Mouse (Mus musculus): ENCODE measurements around the gene Slc35e3. TPM values are rescaled to one million over a fixed set of nuclear protein-coding genes. Genes with fewer than 3 reads are reported as not detected.

Slc35e3 gene
- polyA plus RNA-seq, 1 experiment from 2014 or later, result 7.1 TPM

DNA sequence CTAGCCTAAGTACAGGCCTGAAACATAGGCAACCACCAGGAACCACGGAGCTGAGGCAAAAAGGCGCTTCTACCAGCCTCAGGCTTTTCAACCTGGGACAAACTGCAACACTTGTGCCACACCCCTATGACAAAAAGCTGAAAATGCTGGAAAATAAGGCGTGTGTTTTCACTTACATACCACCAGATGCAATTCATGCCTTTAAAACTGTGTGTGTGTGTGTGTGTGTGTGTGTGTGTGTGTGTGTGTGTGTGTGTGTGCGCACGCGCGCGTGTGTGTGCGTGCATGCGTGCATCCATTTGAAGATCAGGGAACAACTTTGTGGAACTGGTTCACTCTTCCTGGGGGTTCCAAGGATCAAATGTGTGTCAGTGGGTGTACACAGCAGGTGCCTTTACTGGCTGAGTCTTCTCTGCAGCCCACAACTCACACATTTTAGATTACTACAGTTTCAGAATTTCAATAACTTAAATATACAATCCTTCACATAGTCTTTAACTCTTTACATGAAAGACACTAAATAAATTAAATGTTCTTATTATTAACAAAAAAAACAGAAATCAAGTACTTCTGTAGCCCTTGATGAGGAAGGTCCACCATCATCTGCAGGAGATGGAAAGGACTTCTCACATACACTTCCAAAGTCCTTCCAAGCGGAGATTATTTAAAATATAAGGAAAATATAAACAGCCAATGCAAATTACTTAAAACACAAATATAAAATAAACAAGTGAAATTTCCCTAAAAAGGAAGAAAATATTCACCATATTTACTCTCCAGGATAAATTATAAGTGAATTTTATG is 56.7 kb downstream of the Slc35e3 start:
- 96% methylated on average over 11 of the region's 11 CpGs for WGBS
- Histone ChIP-seq H3K9ac (no peak overlapping the region), H3K9me3 (replicated peaks) (no peaks in the 10 kb centered on the region), H3K27me3 (no peaks in the 10 kb centered on the region), H3K4me2 (no peak overlapping the region), H3K4me1 (replicated peaks) (no peaks in the 10 kb centered on the region), H3K36me3 (peaks cover 52% of the 10 kb centered on the region), H3K4me3 (no peak overlapping the region), H3K27ac (no peak overlapping the region)
- no peak for ATAC-seq (replicated peaks; ENCODE audit: insufficient number of reproducible peaks, insufficient read depth, low FRiP score, low read depth)

GRCm38 (mm10) chr10:117688204-117689151 is 57.7 kb downstream of the Slc35e3 start:
- ATAC-seq (replicated peaks; ENCODE audit: insufficient number of reproducible peaks, insufficient read depth, low FRiP score, low read depth), result no peak
- Histone ChIP-seq H3K9me3 (replicated peaks) (no peaks in the 10 kb centered on the region), H3K4me1 (replicated peaks) (no peaks in the 10 kb centered on the region), H3K27ac (no peak overlapping the region), H3K4me3 (no peak overlapping the region), H3K4me2 (no peak overlapping the region), H3K36me3 (peaks cover 44% of the 10 kb centered on the region), H3K27me3 (no peaks in the 10 kb centered on the region), H3K9ac (no peak overlapping the region)
- WGBS, result 86% methylated on average over 13 of the region's 13 CpGs

GRCm38 (mm10) chr10:117687577-117687976 is 58.6 kb downstream of the Slc35e3 start:
- Histone ChIP-seq H3K36me3 (peaks cover 38% of the 10 kb centered on the region), H3K27ac (no peak overlapping the region), H3K4me1 (replicated peaks) (no peaks in the 10 kb centered on the region), H3K4me3 (no peak overlapping the region), H3K9me3 (replicated peaks) (no peaks in the 10 kb centered on the region), H3K27me3 (no peaks in the 10 kb centered on the region), H3K9ac (no peak overlapping the region), H3K4me2 (no peak overlapping the region)
- whole genome bisulfite sequencing, result 87% methylated on average over 7 of the region's 7 CpGs
- ATAC-seq (replicated peaks; ENCODE audit: insufficient number of reproducible peaks, insufficient read depth, low FRiP score, low read depth), result no peak

DNA sequence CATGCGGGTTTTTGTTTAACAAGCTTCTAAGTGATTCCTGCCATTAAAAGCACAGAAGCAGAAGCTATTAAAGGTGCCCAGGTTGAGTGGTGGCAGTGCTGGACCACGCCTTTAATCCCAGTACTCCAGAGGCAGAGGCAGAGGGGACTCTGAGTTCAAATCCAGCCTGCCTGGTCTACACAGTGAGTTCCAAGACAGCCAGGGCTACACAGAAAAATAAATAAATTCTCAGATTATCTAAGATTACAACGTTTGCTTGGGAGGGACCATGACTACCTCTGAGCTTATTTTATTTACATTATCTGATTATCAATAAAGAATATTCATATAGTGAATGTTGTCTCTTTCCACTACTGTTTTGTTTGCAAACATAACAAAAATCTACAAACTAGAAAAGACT is 59.1 kb downstream of the Slc35e3 start:
- no peaks in the 10 kb centered on the region for H3K9me3 ChIP-seq (replicated peaks)
- H3K9ac ChIP-seq, result no peak overlapping the region
- peaks cover 32% of the 10 kb centered on the region for H3K36me3 ChIP-seq
- no peaks in the 10 kb centered on the region for H3K4me1 ChIP-seq (replicated peaks)
- no peak overlapping the region for H3K27ac ChIP-seq
- WGBS, result 74% methylated on average over 3 of the region's 3 CpGs
- no peak overlapping the region for H3K4me3 ChIP-seq
- H3K4me2 ChIP-seq, result no peak overlapping the region
- no peaks in the 10 kb centered on the region for H3K27me3 ChIP-seq
- no peak for ATAC-seq (replicated peaks; ENCODE audit: insufficient number of reproducible peaks, insufficient read depth, low FRiP score, low read depth)

DNA sequence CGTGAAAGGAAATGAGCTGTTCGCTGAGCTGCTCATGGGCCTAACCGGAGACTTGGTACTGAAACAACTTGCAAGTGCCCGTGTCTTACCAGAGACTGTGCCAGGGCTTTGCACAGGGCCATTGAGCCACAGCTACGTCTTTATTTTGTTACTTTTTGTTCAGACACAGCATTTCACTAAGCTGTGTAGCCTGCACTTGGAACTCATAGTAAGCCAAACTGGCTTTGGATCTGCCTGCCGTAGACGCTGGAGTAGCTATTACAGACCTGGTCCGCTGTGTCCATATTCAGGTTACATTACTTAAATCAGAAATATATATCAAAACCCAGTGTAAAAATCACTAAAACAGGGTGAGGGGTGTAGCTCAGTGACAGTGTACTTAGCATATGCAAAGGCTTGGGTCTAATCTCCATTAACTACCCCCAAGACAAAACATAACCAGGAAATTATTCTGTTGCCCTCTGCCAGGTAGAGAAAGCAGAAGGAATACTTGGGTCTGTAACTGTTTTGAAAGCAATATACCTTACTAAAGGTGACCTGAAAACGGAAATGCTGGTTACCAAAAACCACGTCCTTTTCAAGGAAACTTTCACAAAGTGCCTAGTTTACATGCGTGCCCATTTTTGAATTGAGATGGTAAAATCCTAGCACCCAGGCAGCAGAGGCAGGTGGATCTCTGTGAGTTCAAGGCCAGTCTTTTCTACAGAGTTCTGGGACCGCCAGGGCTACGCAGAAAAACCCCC is 60.1 kb downstream of the Slc35e3 start:
- Histone ChIP-seq H3K36me3 (peaks cover 25% of the 10 kb centered on the region), H3K4me2 (no peak overlapping the region), H3K9me3 (replicated peaks) (no peaks in the 10 kb centered on the region), H3K27ac (no peak overlapping the region), H3K4me3 (no peak overlapping the region), H3K4me1 (replicated peaks) (no peaks in the 10 kb centered on the region), H3K27me3 (no peaks in the 10 kb centered on the region), H3K9ac (no peak overlapping the region)
- no peak for ATAC-seq (replicated peaks; ENCODE audit: insufficient number of reproducible peaks, insufficient read depth, low FRiP score, low read depth)
- 90% methylated on average over 13 of the region's 13 CpGs for WGBS

DNA sequence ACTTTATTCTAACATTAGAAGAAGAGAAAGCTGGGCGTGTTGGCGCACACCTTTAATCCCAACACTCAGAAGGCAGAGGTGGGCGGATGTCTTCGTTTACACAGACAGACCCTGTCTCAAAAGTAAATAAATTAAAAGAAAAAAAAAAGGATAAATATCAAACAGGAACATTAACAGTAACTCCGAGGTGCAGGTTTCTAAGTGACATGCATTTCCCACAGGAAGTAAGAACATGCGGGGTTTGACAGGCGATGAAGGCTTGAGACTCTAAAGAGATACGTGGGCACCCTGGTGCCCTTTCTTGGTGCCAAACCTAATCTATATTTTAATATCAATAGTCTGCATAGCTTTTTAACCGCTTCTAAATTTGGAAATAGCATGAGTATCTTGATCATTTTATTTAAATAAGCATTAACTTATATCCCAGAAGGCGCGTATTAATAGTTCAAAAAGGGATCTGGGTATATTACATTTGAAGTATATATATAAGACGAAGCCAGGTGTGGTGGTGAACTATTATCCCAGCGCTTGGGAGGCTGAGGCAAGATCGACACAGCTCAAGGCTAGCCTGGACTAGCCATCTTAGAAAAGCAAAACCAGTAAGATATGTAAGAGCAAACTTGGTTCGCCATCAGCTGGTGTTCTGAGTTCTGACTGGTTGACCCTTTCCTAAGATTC is 60.9 kb downstream of the Slc35e3 start:
- H3K4me1 ChIP-seq (replicated peaks), result no peaks in the 10 kb centered on the region
- H3K4me3 ChIP-seq, result no peak overlapping the region
- H3K9ac ChIP-seq, result no peak overlapping the region
- H3K4me2 ChIP-seq, result no peak overlapping the region
- no peak overlapping the region for H3K27ac ChIP-seq
- no peaks in the 10 kb centered on the region for H3K9me3 ChIP-seq (replicated peaks)
- no peak for ATAC-seq (replicated peaks; ENCODE audit: insufficient number of reproducible peaks, insufficient read depth, low FRiP score, low read depth)
- WGBS, result 85% methylated on average over 15 of the region's 15 CpGs
- peaks cover 18% of the 10 kb centered on the region for H3K36me3 ChIP-seq
- H3K27me3 ChIP-seq, result no peaks in the 10 kb centered on the region

DNA sequence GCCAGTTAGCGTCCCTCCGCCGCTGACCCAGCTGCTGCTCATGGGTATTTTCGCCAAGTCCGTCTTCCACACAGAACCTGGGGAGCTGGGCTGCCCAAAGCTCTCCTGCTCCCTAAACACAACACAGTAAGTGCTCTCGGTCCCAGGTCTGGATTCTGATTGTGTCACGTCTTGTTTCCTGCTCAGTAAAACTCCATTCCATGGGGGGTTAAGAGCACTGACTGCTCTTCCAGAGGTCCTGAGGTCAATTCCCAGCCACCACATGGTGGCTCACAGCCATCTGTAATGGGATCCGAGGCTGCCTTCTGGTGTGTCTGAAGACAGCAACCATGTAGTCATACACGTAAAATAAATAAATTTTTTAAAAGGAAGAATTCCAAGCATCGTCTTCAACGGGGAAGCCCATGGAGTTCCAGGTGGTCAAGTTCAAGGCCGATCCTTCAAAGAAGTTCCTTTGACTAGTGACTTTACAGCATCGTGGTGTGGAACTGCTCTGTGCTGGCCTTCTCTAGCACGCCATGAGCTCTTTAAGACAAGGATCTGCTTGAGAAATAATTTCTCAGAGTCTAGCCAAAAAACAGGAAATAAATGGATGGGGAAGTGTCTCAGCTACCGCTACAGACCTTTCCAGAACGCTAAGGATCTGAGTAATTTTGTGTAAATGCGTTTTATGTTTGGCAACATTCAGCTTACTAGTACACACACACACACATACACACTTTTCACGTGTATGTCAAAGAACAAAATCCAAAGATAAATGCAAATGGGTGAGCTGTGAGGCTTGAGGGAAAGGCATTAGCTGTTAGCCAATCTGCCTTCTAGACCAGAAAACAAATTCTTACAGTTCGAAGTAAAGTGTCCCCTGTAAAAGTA is 61.6 kb downstream of the Slc35e3 start:
- Histone ChIP-seq H3K9me3 (replicated peaks) (no peaks in the 10 kb centered on the region), H3K4me1 (replicated peaks) (no peaks in the 10 kb centered on the region), H3K27ac (no peak overlapping the region), H3K9ac (no peak overlapping the region), H3K4me3 (no peak overlapping the region), H3K27me3 (no peaks in the 10 kb centered on the region), H3K36me3 (peaks cover 11% of the 10 kb centered on the region), H3K4me2 (no peak overlapping the region)
- 82% methylated on average over 19 of the region's 19 CpGs for WGBS
- no peak for ATAC-seq (replicated peaks; ENCODE audit: insufficient number of reproducible peaks, insufficient read depth, low FRiP score, low read depth)

GRCm38 (mm10) chr10:117683734-117684037 is 62.5 kb downstream of the Slc35e3 start:
- no peaks in the 10 kb centered on the region for H3K9me3 ChIP-seq (replicated peaks)
- no peak overlapping the region for H3K27ac ChIP-seq
- 77% methylated on average over 9 of the region's 9 CpGs for WGBS
- H3K36me3 ChIP-seq, result peaks cover 5% of the 10 kb centered on the region
- no peaks in the 10 kb centered on the region for H3K4me1 ChIP-seq (replicated peaks)
- no peak for ATAC-seq (replicated peaks; ENCODE audit: insufficient number of reproducible peaks, insufficient read depth, low FRiP score, low read depth)
- H3K9ac ChIP-seq, result no peak overlapping the region
- H3K4me2 ChIP-seq, result no peak overlapping the region
- H3K4me3 ChIP-seq, result no peak overlapping the region
- no peaks in the 10 kb centered on the region for H3K27me3 ChIP-seq
